ENCODE assay signal across 25 mouse cellular contexts in the genomic region with DNA sequence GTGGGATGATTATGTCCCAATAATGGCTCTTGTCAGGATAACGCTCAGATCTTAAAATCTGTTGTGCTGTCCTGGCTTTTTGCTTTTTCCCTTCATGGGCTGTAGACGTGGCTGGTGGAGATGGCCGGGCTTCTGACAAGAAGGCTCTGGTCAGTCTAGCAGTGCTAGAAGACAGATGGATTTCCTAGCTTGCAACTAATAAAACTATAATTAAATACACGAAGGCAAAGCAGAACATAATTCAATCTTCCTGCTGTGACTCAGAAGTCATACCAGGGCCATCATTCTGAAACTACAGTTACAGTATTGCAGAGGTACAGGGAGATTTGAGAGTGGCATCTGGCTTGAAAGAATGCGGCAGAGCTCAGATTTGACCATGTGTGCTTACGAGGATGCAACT.
"Had no signal": no experiment of that assay in that cellular context is flagged by ENCODE, and none has a peak within 500 bp of the region (broad histone marks: within the 10 kb centered on the region; RNA-seq: fewer than 3 reads in every experiment).

No protein-coding gene starts in this region.

- ATAC-seq: hindbrain, postnatal 0 days; intestine, embryonic 16.5 days had no signal

- H3K9ac ChIP-seq: heart, embryonic 13.5 days; heart, embryonic 15.5 days; hindbrain, embryonic 13.5 days; hindbrain, embryonic 15.5 days; kidney, embryonic 15.5 days; limb, embryonic 13.5 days; limb, embryonic 15.5 days had no signal

- H3K9me3 ChIP-seq: heart, embryonic 13.5 days; heart, embryonic 15.5 days; hindbrain, embryonic 13.5 days; hindbrain, embryonic 15.5 days; kidney, embryonic 15.5 days; limb, embryonic 15.5 days had no signal

- DNase-seq: gastrocnemius, postnatal 14 days; gastrocnemius, postnatal 36 days; heart, adult 11 months; heart, adult 2 months; heart, postnatal 14 days; heart, postnatal 36 days; kidney, adult 11 months; kidney, adult 2 months; kidney, adult 9 months; kidney, postnatal 14 days; kidney, postnatal 36 days; layer of hippocampus, adult 9-11 months; layer of hippocampus, postnatal 36 days; left cerebral cortex, postnatal 4 days had no signal

- H3K4me3 ChIP-seq: heart, adult 2 months; heart, embryonic 13.5 days; heart, embryonic 15.5 days; hindbrain, embryonic 13.5 days; hindbrain, embryonic 15.5 days; kidney, embryonic 15.5 days; limb, embryonic 13.5 days; limb, embryonic 15.5 days had no signal

- H3K27ac ChIP-seq: heart, adult 2 months; heart, embryonic 13.5 days; heart, embryonic 15.5 days; hindbrain, embryonic 13.5 days; hindbrain, embryonic 15.5 days; hindbrain, postnatal 0 days; kidney, embryonic 15.5 days; kidney, postnatal 0 days; limb, embryonic 13.5 days; limb, embryonic 15.5 days had no signal

- H3K4me2 ChIP-seq: heart, embryonic 11.5 days; heart, embryonic 13.5 days; heart, embryonic 15.5 days; hindbrain, embryonic 13.5 days; hindbrain, embryonic 15.5 days; kidney, embryonic 15.5 days; limb, embryonic 13.5 days; limb, embryonic 15.5 days had no signal

- H3K27me3 ChIP-seq: heart, embryonic 13.5 days; heart, embryonic 15.5 days; hindbrain, embryonic 15.5 days; kidney, embryonic 15.5 days; limb, embryonic 13.5 days; limb, embryonic 15.5 days had no signal

- H3K36me3 ChIP-seq: heart, embryonic 13.5 days; heart, embryonic 15.5 days; hindbrain, embryonic 13.5 days; hindbrain, embryonic 15.5 days; kidney, embryonic 15.5 days; limb, embryonic 13.5 days; limb, embryonic 15.5 days had no signal

- H3K4me1 ChIP-seq: hindbrain, embryonic 13.5 days; hindbrain, embryonic 15.5 days had no signal
